Mouse (Mus musculus): ENCODE results near the gene Slc4a3.

- TF ChIP-seq GATA1 (IDR thresholded peaks at IDR 0.05; ENCODE audit: borderline replicate concordance, low read length) (no peak), FLI1 (IDR thresholded peaks at IDR 0.05; ENCODE audit: low read length) (no peak)
Observed at GRCm38 (mm10) chr1:75499441-75499840, 46.6 kb upstream of the Slc4a3 start.
